Mouse (Mus musculus) retina, adult 2 months (tissue): ENCODE results near the gene Prkaa1.

Source experiments
- DNase-seq: peaks from one replicate; pipeline ENCODE4 v3.0.0-alpha.2; 2012; ENCODE audit warnings: low read depth, low spot score

Prkaa1 gene

GRCm38 (mm10) chr15:5143361-5144020 is at the start of gene Prkaa1:
Gene Prkaa1 (plus strand): TSS chr15:5143861.
- DNase-seq, result peak; percentile 64

- DNase-seq, result no peak
Observed at GRCm38 (mm10) chr15:5095534-5096301, 47.9 kb upstream of the Prkaa1 start.

- DNase-seq, result no peak
Observed at GRCm38 (mm10) chr15:5097376-5097775, 46.3 kb upstream of the Prkaa1 start.

GRCm38 (mm10) chr15:5102312-5102711 is 41.3 kb upstream of the Prkaa1 start:
- DNase-seq, result no peak

- DNase-seq, result no peak
Observed at GRCm38 (mm10) chr15:5105891-5106290, 37.8 kb upstream of the Prkaa1 start.

- DNase-seq, result no peak
Observed at GRCm38 (mm10) chr15:5106293-5106692, 37.4 kb upstream of the Prkaa1 start.

- DNase-seq, result no peak
Observed at GRCm38 (mm10) chr15:5107686-5108654, 35.7 kb upstream of the Prkaa1 start, which contains the start of gene Card6. Gene Card6 (minus strand): TSS chr15:5108539.

GRCm38 (mm10) chr15:5108655-5109040 is 35.0 kb upstream of the Prkaa1 start:
- no peak for DNase-seq

GRCm38 (mm10) chr15:5112651-5113050 is 31.0 kb upstream of the Prkaa1 start:
- DNase-seq, result no peak

GRCm38 (mm10) chr15:5115173-5115572 is 28.5 kb upstream of the Prkaa1 start:
- DNase-seq, result no peak

GRCm38 (mm10) chr15:5116270-5117030 is 27.2 kb upstream of the Prkaa1 start, which contains the start of gene Rpl37:
Gene Rpl37 (plus strand): TSS chr15:5116645.
- peak; percentile 95 for DNase-seq

- DNase-seq, result no peak
Observed at GRCm38 (mm10) chr15:5117031-5117601, 26.5 kb upstream of the Prkaa1 start.

- DNase-seq, result no peak
Observed at GRCm38 (mm10) chr15:5118626-5119025, 25.0 kb upstream of the Prkaa1 start.

GRCm38 (mm10) chr15:5119192-5119591 is 24.5 kb upstream of the Prkaa1 start:
- no peak for DNase-seq

GRCm38 (mm10) chr15:5119707-5120106 is 24.0 kb upstream of the Prkaa1 start:
- DNase-seq, result no peak

GRCm38 (mm10) chr15:5121535-5122313 is 21.9 kb upstream of the Prkaa1 start:
- no peak for DNase-seq

GRCm38 (mm10) chr15:5126456-5126855 is 17.2 kb upstream of the Prkaa1 start:
- no peak for DNase-seq

GRCm38 (mm10) chr15:5127487-5127886 is 16.2 kb upstream of the Prkaa1 start:
- DNase-seq, result no peak

- DNase-seq, result no peak
Observed at GRCm38 (mm10) chr15:5128176-5128940, 15.3 kb upstream of the Prkaa1 start.
